Mouse (Mus musculus) frontal cortex, adult (tissue): ENCODE measurements at regions not wholly inside any gene's neighbourhood (a gene's known extent, or its start where the extent isn't known, plus 50 kb on each side); places are given as distances from the start of the nearest gene placed in this dataset.

Source experiments
- ATAC-seq: cut with Nextera tagmentation; 2 replicates; pipeline ENCODE4 v1.9.2; 2017; ENCODE audit warnings: mild to moderate bottlenecking, moderate library complexity, mixed read lengths; ENCODE audit not compliant: low TSS enrichment

DNA sequence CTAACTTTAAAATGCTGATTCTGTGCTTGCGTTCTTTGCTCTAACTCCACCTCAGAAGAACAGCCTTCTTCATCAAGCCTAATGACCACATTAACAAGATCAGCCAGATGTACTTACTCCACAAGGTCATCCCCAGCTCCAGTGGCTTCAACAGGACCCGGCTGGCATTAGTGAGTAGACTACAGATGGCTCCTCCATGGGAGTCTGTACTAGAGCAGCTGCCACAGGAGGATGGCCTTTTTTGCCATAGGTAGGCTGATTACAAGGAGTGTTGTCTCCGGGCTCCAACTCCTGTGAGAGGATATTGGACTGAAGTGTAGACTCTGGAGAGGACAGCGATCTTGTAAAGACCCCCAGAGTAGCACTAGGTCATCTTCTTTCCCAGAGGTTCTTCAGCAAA is 729.7 kb downstream of the Galc start:
- no peak for ATAC-seq

GRCm38 (mm10) chr12:97525931-97526330 is 733.3 kb downstream of the Galc start:
- ATAC-seq: no peak

- no peak for ATAC-seq
Observed at GRCm38 (mm10) chr12:97519834-97520489, 739.3 kb downstream of the Galc start.

- ATAC-seq: no peak
Observed at GRCm38 (mm10) chr12:97517534-97517933, 741.7 kb downstream of the Galc start.

DNA sequence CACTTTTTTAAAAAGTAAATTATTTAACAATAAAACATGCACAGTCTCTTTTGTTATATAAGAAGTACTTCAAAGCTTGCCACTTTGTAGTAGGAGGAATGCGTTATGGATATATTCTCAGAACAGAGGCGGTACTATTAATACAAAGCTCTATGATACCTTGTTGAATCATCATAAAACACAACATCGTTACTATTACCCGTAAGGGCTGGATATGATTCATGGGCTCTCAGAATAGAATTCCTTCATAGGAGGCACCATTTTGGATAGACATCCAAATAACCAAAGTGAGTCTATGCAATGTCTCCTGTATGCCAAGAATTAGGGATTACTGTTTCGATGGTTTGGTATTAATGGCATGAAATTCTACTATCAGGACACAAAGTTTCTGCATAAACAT is 743.5 kb downstream of the Galc start:
- ATAC-seq: peak; percentile 88

GRCm38 (mm10) chr12:97511866-97512265 is 747.4 kb downstream of the Galc start:
- ATAC-seq: peak; percentile 24

DNA sequence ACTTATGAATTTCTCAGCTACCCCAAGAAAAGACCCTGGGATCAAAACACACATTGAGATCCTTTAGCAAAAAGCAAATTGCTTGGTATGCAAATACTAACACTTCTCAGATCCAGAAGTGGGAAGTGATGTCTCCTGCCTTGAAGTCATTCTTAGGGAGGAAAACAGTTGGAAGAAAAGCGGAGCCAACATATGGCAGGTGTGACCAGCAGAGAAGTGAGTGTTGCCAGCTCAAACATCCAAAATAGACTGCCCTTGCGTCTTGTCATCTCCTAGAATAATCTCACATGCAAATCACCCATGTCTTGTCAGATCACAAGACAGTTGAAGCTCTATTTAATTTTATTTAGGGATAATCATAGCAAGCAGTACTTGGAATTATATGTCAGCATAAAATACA is 757.8 kb downstream of the Galc start:
- peak; percentile 98 for ATAC-seq

DNA sequence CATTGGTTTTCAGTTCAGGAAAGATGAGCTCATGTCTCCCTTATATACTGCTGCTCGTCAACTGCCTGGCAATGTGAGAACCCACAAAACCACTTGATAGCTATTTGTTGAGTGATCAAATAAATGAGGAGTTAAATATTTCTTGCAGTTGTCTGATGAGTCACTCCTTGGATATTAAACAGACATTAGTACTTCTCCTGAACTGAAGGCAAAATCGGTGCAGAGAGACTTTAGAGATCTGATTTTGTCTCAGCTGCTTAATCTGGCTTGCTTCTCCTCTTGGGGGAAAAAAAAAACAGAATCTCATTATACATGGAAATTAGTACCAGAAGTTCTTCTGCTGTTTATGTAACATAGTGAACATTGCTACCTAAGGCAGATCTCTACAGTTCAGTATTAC is 775.7 kb downstream of the Galc start:
- ATAC-seq: peak; percentile 98

DNA sequence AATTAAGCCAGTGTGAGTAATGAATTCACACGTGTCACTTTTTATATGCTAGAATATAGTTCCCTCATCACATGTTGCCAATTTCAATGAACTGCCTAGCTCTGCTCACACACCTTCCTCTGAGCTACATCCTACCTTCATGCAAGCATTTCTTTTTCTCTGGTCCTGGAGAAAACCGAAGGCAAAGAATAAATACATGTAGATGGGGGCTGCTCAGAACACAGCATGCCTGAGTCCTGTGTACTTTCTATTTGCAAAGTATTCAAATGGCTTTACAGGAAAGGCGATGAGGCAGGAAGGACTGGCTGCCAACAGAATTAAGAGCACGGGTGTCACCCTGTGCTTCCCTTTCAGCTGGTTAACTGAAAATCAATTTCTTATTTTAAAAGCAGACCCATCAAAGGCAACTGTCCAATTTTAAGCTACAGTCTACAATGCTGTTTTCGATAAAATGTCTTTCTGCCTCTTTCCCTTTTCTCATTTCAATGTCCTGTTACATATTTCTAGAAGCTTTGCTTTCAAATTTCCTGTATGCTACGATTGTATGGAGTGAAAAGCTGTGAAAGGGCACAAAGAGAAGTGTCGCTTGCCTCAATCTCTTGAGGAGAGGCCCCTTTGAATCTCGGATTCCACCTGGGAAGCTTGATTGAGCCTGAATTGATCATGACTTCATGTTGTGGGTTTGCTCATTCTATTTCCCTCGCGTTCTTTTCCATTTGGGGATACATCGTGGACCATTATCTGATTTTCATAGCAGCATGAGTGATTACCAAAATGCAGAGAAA is 782.6 kb downstream of the Galc start:
- ATAC-seq: peak; percentile 72

DNA sequence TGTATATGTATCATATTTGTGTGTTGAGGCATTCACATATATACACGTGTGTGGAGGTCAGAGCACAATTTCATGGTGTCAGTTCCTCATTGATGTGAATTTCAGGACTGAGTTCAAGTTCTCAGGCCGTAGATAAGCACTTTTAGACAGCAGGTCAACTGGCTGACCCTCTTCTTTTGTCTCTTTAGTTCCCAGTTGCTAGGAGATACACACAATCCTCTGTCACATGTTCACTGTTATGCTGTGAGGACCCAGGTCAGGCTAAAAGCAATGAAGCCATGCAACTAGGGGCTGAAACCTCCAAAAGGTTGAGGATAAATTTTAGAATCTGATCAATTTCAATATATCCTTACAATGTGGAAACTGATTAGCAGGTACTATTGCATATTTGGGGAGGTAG is 783.5 kb downstream of the Galc start:
- ATAC-seq: no peak

GRCm38 (mm10) chr12:97469183-97469582 is 790.1 kb downstream of the Galc start:
- no peak for ATAC-seq

GRCm38 (mm10) chr12:97436141-97436540 is 823.1 kb downstream of the Galc start:
- no peak for ATAC-seq

DNA sequence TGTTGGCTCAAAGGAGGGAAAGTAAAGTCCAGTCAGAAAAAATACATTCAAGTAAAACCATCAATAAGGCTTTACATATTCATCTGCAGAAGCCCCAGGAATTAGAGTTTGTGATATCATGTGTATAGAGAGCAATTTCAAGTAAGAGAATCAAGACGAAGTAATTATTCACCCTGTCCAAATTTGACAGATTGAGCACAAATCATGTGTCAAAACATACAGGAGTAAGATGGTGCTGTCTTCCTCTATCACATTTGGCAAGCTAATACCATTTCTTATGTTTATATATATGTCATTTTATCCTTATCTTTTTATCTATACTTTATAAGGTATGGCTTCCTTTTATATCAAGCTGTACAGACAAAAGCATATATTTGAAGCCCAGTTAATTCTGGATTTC is 825.2 kb downstream of the Galc start:
- no peak for ATAC-seq

DNA sequence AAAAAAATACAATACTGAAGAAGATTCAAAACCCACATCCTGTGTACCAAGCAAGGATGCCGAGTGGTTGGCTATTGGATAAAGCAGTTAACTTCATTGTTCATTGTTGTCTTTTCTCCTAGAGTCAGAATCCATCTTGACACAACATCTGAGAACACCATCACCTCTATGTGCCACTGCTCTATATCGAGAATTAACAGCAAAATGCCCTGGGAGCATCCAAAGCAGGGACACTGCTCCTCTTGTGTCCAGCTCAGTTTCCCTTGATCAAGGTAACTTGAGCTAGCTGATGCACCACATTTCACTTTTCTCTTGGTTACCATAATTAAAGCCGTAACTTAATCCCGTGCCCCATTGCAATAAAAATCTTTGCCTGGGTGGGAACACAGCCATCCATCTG is 826.6 kb downstream of the Galc start:
- ATAC-seq: no peak

DNA sequence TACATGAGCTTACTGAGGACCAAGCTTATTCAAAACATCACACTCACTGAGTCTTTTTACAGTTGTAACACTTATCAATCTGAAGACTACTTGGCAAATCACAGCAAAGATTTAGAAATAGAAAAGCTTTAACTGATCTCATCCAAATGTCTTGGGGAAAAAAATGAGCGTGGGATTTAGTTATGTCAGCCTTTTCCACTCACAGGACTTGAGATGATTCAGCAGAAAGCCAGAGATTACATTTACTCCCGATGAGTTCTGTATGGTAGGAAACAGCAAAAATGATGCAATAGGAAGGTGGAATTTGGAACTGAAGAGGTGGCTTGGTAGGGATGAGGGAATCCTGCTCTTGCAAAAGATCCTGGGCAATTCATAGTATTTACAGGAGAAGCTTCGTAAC is 831.0 kb downstream of the Galc start:
- ATAC-seq: peak; percentile 88

- no peak for ATAC-seq
Observed at GRCm38 (mm10) chr12:97424726-97425125, 834.5 kb downstream of the Galc start.

GRCm38 (mm10) chr12:97403440-97403839 is 855.8 kb downstream of the Galc start:
- no peak for ATAC-seq

DNA sequence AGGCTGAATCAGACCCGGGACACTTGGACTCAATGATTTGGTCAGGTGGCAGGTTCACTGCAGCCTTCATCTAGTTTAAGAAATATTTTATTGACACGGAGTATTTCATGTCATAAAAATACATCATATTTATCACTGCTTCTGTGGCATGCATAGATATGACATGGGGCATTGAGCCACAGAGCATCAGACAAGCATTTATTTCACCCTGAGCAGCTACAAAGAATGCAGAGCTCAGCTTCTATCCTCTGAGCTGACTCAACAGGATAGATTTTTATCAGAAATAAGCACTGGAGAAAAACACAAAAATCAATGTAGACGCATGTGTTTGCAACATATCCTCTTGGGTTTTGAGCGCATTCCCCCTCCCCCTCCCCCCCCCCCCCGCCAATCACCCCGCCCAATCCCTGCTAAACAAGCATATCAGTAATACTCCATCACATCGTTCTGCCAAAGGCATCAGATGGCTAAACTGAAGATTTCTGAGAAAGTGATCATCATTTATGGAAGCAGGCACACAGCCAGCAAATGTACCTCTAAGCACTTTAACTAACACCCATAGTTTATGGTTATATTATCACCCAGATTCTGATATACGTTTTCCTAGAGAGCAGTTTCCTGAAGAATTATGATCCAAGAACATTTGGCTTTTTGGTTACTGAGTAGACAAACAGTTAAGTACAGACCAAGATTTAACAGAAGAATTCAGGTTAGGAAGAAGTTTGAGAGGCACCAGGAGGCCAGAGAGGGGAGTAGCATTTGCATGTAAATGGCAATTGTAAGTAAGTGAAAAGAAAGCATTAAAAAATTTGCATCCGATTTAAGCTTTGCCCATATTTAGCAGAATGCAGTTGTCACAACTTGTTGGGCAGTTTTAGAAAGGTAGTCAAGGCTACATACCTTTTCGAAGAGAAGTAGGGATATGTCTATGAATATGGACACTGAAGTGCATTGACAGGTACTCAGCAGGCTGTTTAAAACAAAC is 856.6 kb downstream of the Galc start:
- no peak for ATAC-seq

- ATAC-seq: no peak
Observed at GRCm38 (mm10) chr12:97398582-97398945, 860.7 kb downstream of the Galc start.

DNA sequence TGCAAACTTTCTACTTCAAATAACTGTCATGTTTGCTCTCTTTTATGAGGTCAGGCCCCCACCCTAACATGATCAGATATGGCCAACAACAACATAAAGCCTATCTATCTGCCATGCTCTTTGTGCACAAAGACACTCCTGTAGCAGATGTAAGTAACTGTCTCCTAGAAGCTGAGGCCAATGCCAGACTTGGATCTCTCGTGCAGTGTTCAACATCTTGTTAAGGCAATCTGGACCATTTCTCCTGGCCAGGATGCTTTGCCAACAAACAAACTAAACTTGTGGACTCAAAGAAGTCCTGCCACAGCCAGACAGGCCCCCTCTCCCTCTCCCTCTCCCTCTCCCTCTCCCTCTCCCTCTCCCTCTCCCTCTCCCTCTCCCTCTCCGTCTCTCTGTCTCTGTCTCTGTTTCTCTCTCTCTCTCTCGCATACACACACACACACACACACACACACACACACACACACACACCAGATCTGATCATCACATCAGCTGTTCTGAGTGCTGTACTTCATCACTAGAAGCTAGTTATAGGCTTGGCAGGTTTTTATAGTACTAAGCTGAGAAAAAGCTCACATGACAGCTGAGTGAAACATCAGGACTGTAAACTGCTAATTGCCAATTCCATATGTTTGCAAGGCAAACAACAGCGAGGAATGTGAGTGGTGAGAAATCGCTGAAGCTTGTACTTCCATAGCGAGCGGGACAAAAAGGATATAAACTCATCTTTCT is 861.2 kb downstream of the Galc start:
- ATAC-seq: peak; percentile 65

- ATAC-seq: no peak
Observed at GRCm38 (mm10) chr12:97361804-97362203, 897.5 kb downstream of the Galc start.

- peak; percentile 47 for ATAC-seq
Observed at GRCm38 (mm10) chr12:97360656-97361055, 898.6 kb downstream of the Galc start.
